Mouse (Mus musculus): ENCODE data around the gene Ndrg4. TPM values are rescaled to one million over a fixed set of nuclear protein-coding genes. Genes with fewer than 3 reads are reported as not detected.

The Ndrg4 gene
- polyA plus RNA-seq, 1 experiment from 2014 or later: 397 TPM

DNA sequence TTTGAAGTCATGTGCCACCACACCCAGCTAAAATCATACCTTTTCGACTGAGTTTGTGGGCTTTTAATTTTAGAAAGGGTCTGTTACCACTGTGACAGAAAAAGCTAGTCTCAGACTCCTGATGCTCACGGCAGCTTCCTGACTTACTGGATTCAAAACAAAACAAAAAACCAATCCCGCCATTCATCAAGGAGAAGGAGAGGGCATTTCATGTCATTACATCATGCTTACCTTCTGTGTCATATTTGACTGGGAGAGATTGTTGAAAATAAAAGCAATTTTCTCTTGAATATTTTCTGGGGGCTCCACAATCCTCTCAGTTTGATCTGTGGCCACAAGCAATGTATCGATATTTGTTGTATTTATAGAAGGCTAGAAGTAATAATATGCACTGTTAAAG, 71.2 kb downstream of the Ndrg4 start:
- ATAC-seq (ENCODE audit: low FRiP score): no peak
- 94% methylated on average over 4 of the region's 4 CpGs for WGBS
- no peak for DNase-seq (ENCODE audit: low spot score)
- Histone ChIP-seq H3K9me3 (ENCODE audit: control insufficient read depth, low read length) (no peaks in the 10 kb centered on the region), H3K4me3 (replicated peaks; ENCODE audit: low read length) (no peak overlapping the region), H3K4me1 (replicated peaks; ENCODE audit: control insufficient read depth, insufficient read depth, low read length) (no peaks in the 10 kb centered on the region), H3K9ac (no peak overlapping the region), H3K27me3 (ENCODE audit: control insufficient read depth, insufficient read depth, low read length) (no peaks in the 10 kb centered on the region), H3K27ac (no peak overlapping the region), H3K36me3 (replicated peaks; ENCODE audit: control insufficient read depth, insufficient read depth) (peaks cover 97% of the 10 kb centered on the region), H3K4me2 (replicated peaks) (no peak overlapping the region)

DNA sequence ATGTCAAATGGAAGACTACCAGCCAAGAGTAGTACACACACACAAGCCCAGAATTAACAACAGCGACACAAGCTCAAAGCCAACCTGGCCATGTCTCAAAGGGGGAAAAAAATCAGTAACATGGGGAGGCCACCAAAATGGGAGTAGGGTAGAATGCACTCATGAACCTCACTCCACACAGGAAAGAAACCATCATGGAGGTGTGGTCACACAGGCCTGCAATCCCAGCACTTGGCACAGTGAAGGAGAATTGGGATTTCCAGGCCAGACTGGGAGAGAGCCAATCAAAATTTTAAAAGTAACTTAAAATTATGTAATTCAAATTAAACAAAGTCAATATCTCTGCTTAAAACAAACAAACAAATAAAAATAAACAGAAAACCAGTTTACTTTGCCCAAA, 75.1 kb downstream of the Ndrg4 start:
- no peak overlapping the region for H3K9ac ChIP-seq
- H3K4me3 ChIP-seq (replicated peaks; ENCODE audit: low read length): no peak overlapping the region
- no peaks in the 10 kb centered on the region for H3K27me3 ChIP-seq (ENCODE audit: control insufficient read depth, insufficient read depth, low read length)
- H3K4me1 ChIP-seq (replicated peaks; ENCODE audit: control insufficient read depth, insufficient read depth, low read length): no peaks in the 10 kb centered on the region
- no peak overlapping the region for H3K27ac ChIP-seq
- H3K9me3 ChIP-seq (ENCODE audit: control insufficient read depth, low read length): no peaks in the 10 kb centered on the region
- peaks cover 93% of the 10 kb centered on the region for H3K36me3 ChIP-seq (replicated peaks; ENCODE audit: control insufficient read depth, insufficient read depth)
- DNase-seq (ENCODE audit: low spot score) (no peak), ATAC-seq (ENCODE audit: low FRiP score) (no peak)
- 100% methylated on average over 1 of the region's 1 CpGs for WGBS
- no peak overlapping the region for H3K4me2 ChIP-seq (replicated peaks)

GRCm38 (mm10) chr8:95760323-95760722, 83.5 kb downstream of the Ndrg4 start:
- Histone ChIP-seq H3K27me3 (ENCODE audit: control insufficient read depth, insufficient read depth, low read length) (no peaks in the 10 kb centered on the region), H3K9me3 (ENCODE audit: control insufficient read depth, low read length) (no peaks in the 10 kb centered on the region), H3K27ac (no peak overlapping the region), H3K4me3 (replicated peaks; ENCODE audit: low read length) (no peak overlapping the region), H3K36me3 (replicated peaks; ENCODE audit: control insufficient read depth, insufficient read depth) (peaks cover 94% of the 10 kb centered on the region), H3K4me1 (replicated peaks; ENCODE audit: control insufficient read depth, insufficient read depth, low read length) (no peaks in the 10 kb centered on the region), H3K9ac (no peak overlapping the region), H3K4me2 (replicated peaks) (no peak overlapping the region)
- ATAC-seq (ENCODE audit: low FRiP score) (no peak), DNase-seq (ENCODE audit: low spot score) (no peak)
- WGBS: 94% methylated on average over 6 of the region's 6 CpGs

DNA sequence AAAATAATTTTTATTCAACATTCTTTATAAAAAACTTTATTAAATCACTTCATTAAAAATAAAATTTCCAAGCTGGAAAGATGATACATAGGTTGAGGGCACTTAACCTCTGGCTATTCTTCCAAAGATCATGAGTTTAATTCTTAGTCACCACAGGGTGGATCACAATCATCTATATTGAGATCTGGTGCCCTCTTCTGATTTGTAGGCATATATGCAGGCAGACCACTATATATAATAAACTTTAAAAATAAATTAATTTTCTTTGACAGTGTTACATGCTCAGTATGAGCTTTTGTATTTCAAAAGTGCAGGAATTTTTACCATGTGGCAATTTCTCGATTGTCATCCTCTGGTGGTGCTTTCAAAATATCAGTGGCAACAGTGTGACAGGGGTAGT, 87.4 kb downstream of the Ndrg4 start:
- no peaks in the 10 kb centered on the region for H3K4me1 ChIP-seq (replicated peaks; ENCODE audit: control insufficient read depth, insufficient read depth, low read length)
- H3K36me3 ChIP-seq (replicated peaks; ENCODE audit: control insufficient read depth, insufficient read depth): peaks cover 95% of the 10 kb centered on the region
- ATAC-seq (ENCODE audit: low FRiP score) (no peak), DNase-seq (ENCODE audit: low spot score) (no peak)
- no peaks in the 10 kb centered on the region for H3K27me3 ChIP-seq (ENCODE audit: control insufficient read depth, insufficient read depth, low read length)
- 90% methylated on average over 1 of the region's 1 CpGs for WGBS
- no peak overlapping the region for H3K27ac ChIP-seq
- no peak overlapping the region for H3K9ac ChIP-seq
- no peak overlapping the region for H3K4me3 ChIP-seq (replicated peaks; ENCODE audit: low read length)
- no peaks in the 10 kb centered on the region for H3K9me3 ChIP-seq (ENCODE audit: control insufficient read depth, low read length)
- H3K4me2 ChIP-seq (replicated peaks): no peak overlapping the region

Small RNA genes within 50 kb of the gene (microRNA-seq; reads per million reads assigned to microRNA genes)
- gene Mir7073: 1.5 reads per million

Other genes starting within 250 kb of the Ndrg4 start
- gene Cfap20, start 242.1 kb upstream of the Ndrg4 start, polyA plus RNA-seq (2014; fragmentation: Nextera tagmentation; extraction: Ambion mirVana): 128 and 139 TPM in 2 replicates
- 15.8 and 16.1 TPM in 2 replicates for gene Csnk2a2, start 186.9 kb upstream of the Ndrg4 start, polyA plus RNA-seq (2014; fragmentation: Nextera tagmentation; extraction: Ambion mirVana)
- 3.1 and 3.4 TPM in 2 replicates for gene Ccdc113, start 142.9 kb upstream of the Ndrg4 start, polyA plus RNA-seq (2014; fragmentation: Nextera tagmentation; extraction: Ambion mirVana)
- not detected in 2 replicates for gene Prss54, start 100.6 kb upstream of the Ndrg4 start, polyA plus RNA-seq (2014; fragmentation: Nextera tagmentation; extraction: Ambion mirVana)
- gene Gins3, start 43.5 kb upstream of the Ndrg4 start, polyA plus RNA-seq (2014; fragmentation: Nextera tagmentation; extraction: Ambion mirVana): 7.8 and 7.9 TPM in 2 replicates
- 27.0 and 31.7 TPM in 2 replicates for gene Setd6, start 38.9 kb downstream of the Ndrg4 start, polyA plus RNA-seq (2014; fragmentation: Nextera tagmentation; extraction: Ambion mirVana)
- gene Cnot1, start 130.5 kb downstream of the Ndrg4 start, polyA plus RNA-seq (2014; fragmentation: Nextera tagmentation; extraction: Ambion mirVana): 61.9 and 70.5 TPM in 2 replicates
- 259 and 266 TPM in 2 replicates for gene Sap18b, start 148.4 kb downstream of the Ndrg4 start, polyA plus RNA-seq (2014; fragmentation: Nextera tagmentation; extraction: Ambion mirVana)
- 22.9 and 26.7 TPM in 2 replicates for gene Slc38a7, start 176.6 kb downstream of the Ndrg4 start, polyA plus RNA-seq (2014; fragmentation: Nextera tagmentation; extraction: Ambion mirVana)
- 90.5 and 102 TPM in 2 replicates for gene Got2, start 211.6 kb downstream of the Ndrg4 start, polyA plus RNA-seq (2014; fragmentation: Nextera tagmentation; extraction: Ambion mirVana)